Mouse (Mus musculus) ZHBTc4 (cell line): ENCODE results near the gene Amer2.
"Not testable (repeated sequence)": the region's sequence is repeated elsewhere in the genome, so short reads cannot be mapped to it uniquely, and the experiment has no call there.

Experiments used
- DNase-seq: peaks from one replicate; pipeline ENCODE4 v3.0.0-alpha.2; 2011; ENCODE audit warnings: low read depth, low spot score

Gene Amer2

DNA sequence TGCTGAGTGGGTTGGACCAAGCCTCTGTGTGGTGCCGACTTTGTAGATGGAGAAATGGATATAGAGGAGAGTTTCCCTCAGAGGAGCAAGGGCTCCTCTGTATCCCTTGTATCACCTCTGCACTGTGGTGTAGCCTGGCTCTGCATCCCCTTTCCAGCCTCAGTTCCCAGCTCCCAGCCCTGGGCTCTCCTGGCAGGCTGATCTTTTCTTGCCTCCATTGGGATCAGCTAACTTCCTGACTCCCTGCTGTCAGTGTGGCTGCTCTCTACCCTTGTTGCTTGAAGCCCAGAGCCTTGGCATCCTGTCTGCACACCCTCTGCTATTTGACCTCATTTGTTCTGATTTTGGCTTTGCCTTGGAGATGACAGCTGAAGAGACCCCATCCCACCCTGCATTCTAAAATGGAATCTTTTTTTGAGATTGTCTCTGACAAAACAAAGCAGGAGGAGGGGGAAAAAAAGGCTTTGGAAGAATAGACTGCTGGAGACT is at the start of gene Amer2:
Gene Amer2 (plus strand): TSS at position 439 of the 489 bp plus-strand sequence.
- no peak for DNase-seq

DNA sequence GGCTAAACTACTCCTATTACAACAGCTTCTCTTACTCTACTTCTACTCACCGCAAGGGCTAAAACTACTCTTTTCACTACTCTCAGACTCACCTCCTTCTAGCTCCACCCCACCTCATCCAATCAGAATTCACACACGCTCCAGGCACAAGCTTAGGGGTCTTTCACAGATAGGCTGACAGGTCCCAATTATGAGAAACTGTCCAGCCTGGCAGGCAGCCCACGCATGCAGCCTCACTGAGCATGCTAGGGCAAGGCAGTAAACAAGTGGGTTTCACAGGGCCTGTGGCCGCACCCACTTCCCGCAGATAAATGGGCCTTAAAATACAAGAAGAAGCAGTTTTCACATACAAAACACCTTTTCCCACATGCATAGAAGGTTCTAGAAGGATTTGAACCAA is 33.1 kb upstream of the Amer2 start:
- DNase-seq, result not testable (repeated sequence)

DNA sequence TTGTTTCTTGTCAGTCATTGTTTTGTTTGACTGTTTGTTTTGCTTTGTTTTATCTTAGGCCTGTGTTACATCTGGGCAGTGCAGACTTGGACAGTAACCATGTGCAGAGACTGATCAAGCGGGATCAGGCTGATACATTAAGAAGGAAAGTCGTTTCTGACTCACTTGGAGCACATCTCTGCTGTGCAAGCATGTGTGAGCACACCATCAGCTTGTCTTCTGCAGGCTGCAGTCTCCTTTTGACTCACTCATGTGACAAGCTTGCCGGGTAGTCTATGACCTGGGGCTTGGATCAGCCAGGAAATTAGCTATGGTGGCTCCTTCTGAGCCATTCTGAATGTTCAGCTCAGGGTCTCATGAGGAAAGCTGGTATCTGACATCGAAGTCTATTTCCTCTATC is 32.5 kb upstream of the Amer2 start:
- DNase-seq, result no peak

DNA sequence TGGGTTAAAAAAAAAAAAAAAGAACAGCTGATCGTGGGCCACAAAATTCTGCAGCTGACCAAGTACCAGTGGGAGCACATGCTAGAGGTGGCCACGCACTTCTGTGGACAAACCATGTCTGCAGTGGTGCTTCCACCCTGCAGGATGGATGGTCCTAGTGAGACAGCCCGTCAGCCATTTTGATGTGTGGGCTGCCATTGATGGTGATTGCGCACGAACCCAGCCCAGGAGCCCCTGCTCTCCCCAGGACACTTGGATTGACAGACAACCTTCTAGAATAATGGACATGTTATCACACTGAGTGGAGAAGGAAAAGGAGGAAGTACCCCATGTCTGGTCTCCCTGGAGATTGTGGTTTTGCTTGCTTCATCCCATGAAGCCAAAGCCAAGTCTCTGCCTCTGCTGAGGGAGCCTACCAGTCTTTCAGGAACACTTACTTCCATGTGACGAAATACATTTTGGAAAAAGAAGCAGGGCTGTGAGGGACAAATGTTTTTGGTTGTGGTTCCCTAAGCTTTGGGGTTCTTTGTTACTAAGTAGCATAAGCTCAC is 27.7 kb upstream of the Amer2 start:
- no peak for DNase-seq

DNA sequence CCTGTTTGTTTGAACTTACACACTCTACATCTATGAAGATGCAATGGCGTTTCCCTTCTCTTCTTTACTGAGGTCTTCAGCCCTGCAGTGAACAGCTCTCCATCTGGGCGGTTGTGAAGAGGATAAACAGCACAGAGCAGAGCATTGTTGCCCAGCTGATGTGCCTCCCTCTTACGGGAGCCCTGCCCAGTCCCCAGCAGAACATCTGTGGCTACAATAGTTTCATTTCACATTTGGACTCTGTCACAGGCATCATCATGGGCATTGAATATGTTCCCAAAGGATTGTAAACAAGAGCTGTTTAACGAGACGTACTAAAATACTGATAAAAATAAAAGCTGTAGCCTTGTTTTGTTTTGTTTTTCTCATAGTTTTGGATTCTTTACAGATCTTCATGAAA is 14.7 kb upstream of the Amer2 start:
- DNase-seq, result no peak

GRCm38 (mm10) chr14:60361380-60362212 is 11.5 kb upstream of the Amer2 start:
- DNase-seq, result no peak

DNA sequence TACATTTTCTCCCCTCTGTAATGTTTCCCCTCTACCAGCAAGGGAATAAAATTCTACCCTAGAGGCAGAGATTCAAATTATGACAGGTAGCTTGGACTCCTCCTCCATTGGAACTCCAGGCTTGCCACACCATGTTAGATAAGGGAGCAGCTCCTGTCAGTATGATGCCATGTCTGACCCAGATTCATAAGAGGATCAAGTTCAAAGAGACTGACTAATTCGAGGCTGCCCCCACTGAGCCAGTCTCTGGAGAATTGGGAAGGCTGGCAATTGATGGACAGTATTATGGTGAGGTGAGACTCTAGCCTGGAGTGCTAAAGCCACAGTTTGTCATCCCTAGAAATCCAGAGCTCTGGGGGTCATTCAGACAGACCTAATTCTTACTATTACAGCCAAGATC is 6.3 kb upstream of the Amer2 start:
- DNase-seq, result no peak

GRCm38 (mm10) chr14:60368769-60369666 is 4.0 kb upstream of the Amer2 start:
- DNase-seq, result no peak

- peak; percentile 59 for DNase-seq
Observed at GRCm38 (mm10) chr14:60369667-60370315, 3.3 kb upstream of the Amer2 start.

DNA sequence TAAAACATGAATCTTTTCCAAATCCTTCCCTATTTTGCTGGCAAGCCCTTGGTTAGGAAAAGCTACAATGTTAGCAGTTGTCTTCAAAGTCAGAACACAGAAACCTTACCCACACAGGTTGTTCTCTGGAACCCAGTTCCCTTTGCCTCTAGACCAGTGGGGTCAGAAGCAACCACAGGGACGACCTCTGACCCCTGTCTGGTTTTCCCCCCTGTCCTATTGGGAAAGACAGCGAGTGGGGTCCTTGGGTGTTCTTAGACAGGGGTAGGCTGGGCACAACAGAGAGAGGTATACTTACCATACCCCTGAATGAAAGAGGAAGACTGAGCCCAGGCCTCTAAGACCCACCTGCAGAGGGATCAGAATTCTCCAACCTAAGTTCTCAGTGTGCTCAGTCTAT is 4.0 kb downstream of the Amer2 start:
- DNase-seq, result no peak

GRCm38 (mm10) chr14:60377546-60377945 is 4.5 kb downstream of the Amer2 start:
- no peak for DNase-seq

DNA sequence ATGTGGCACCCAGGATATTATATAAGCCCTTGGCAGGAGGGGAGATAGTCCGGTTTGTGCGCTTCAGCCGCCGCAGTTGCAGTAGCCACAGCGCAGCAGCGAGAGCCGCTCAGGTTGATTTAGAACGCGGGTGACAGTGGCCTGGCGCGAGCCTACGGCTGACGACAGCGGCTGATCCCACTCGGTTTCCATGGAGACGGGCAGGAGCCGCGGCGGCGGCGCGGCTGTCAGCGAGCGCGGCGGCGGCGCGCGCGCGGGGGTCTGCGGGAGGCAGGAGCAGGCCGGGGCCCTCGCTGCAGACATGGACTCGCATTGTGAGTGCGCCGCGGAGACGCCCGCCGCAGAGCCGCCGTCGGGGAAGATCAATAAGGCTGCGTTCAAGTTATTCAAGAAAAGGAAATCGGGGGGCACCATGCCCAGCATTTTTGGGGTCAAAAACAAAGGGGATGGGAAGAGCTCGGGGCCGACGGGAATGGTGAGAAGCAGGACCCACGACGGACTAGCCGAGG is 5.1 kb downstream of the Amer2 start:
- DNase-seq, result peak; percentile 70

DNA sequence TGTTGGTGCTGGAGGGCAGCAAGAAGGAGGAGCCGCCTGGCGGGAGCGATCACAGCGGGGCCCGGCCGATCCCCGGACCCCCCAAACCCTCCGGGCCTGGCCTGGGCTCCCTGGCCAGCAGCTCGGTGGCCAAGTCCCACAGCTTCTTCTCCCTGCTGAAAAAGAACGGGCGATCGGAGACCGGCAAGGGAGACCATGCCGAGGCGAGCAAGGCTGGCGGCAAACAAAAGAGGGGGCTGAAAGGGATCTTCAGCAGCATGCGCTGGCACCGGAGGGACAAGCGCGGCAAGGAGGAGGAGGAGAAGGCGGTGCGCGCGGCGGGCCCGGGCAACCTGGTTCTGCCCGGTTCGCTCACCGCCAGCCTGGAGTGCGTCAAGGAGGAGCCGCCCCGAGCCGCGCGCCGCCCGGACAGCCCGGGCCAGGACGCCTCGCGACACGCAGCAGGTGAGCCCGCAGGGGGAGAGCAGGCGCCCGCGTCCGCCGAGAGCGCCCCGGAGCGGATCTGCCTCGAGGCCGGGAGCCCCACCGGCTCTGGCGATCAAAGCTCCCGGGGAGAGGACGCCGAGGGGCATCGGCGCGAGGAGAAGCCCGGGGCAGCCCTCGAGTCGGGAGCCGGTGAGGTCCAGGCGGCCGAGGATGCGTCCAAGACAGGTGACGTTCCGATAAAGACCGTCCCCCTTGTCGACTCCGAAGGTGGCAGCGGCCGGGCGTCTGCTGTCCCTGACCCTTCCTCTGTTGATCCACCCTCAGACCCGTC is 5.7 kb downstream of the Amer2 start:
- peak; percentile 44 for DNase-seq

GRCm38 (mm10) chr14:60379323-60379957 is 6.4 kb downstream of the Amer2 start:
- peak; percentile 4 for DNase-seq

GRCm38 (mm10) chr14:60379958-60380330 is 6.9 kb downstream of the Amer2 start:
- DNase-seq, result no peak

DNA sequence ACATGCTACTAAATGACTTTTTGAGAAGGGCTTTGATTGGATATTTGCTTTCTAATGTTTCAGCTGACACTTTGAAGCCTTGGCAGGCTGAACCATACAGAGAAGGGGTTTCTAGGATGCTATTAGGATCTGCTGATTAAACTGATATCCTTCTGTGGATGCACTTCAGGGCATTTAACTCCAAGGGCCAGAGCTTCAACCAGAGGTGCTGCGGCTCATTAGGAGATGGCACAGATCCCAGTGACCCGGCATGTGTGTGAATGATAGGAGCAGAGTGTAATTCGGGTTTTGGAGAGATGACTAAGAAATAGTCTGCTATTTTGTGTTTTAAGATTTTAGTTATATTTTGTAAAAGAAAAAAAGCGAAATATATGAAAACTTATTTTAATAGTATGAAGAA is 8.6 kb downstream of the Amer2 start:
- DNase-seq, result no peak

DNA sequence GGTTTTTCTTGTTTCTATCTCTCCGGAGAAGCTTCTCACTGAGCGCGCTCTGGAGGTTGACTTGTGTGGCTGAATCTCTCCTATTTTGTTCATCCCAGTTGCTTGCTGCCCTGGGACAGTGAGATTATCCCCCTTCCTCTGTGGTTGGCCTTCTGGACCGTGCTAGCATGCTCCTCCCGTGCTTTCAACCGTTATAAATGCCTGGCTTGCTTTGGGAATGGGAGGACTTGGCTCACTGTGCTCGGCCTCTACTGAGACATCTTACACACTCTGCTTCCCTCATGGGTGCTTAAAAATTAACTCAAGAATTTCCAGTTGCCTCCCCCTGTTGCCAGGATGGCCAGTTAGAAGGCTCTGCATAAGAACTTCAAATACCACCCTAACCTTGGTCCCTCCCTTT is 10.8 kb downstream of the Amer2 start:
- DNase-seq, result no peak

GRCm38 (mm10) chr14:60384269-60384668 is 11.2 kb downstream of the Amer2 start:
- no peak for DNase-seq

DNA sequence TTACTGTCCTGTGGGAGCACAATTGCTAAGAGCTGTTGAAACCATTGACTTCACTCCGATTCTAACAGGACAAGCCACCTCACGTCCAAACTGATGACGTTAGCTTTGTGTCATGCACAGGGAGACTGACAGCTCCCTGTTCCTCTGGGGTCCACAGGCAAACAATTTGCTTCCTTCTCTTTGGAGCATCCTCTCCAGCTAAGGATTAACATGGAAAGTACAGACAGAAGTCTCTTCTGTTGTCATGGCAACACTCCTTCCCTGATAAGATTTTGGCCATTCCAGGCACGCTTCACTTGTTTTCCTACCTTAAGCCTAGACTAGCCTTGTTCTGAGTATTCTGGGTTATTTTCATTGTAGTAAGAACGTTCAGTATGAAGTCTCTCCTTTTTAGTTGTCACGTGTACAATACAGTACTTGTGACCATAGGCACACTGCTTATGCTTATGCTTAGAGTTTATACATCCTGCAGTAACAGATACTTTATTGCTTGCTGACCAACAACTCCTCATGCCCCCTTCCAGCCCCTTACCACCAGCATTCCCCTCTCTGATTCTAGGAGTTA is 12.1 kb downstream of the Amer2 start:
- no peak for DNase-seq
